Mouse (Mus musculus): ENCODE measurements at regions not wholly inside any gene's neighbourhood (a gene's known extent, or its start where the extent isn't known, plus 50 kb on each side); places are given as distances from the start of the nearest gene placed in this dataset.

DNA sequence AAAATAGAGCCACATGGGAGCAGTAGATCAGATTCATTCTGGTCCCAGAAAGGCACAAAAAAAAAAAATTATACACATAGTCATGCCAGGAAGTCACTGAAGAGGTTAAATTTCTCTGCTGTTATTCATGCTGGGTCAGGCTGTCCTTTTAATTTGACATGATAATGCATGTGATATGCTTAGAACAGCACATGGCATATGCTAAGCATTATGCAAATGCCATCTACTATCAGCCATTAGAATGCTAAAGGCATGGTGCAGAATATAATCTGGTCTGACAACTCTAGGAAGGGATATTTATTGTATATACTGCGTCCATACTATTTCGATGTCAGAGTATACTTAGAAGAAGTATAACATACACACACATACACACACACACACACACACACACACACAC is 405.6 kb downstream of the AI429214 start:
- Histone ChIP-seq H3K9me3 (ENCODE audit: low read length) (no peaks in the 10 kb centered on the region), H3K27ac (no peak overlapping the region), H3K4me1 (ENCODE audit: insufficient read depth, low read length) (no peaks in the 10 kb centered on the region), H3K27me3 (ENCODE audit: insufficient read depth, low read length) (no peaks in the 10 kb centered on the region), H3K36me3 (ENCODE audit: insufficient read depth, low read length) (no peaks in the 10 kb centered on the region), H3K4me2 (ENCODE audit: low read depth, low read length) (no peak overlapping the region), H3K4me3 (ENCODE audit: low read length) (no peak overlapping the region), H3K9ac (replicated peaks; ENCODE audit: low read length) (no peak overlapping the region)
- 76% methylated on average over 2 of the region's 2 CpGs for WGBS
- DNase-seq (ENCODE audit: low spot score) (peak; percentile 12), ATAC-seq (peak; percentile 61; the same call in 1 of the 2 replicates)
- no peak for TF ChIP-seq CTCF (IDR thresholded peaks at IDR 0.05; ENCODE audit: low read depth)

DNA sequence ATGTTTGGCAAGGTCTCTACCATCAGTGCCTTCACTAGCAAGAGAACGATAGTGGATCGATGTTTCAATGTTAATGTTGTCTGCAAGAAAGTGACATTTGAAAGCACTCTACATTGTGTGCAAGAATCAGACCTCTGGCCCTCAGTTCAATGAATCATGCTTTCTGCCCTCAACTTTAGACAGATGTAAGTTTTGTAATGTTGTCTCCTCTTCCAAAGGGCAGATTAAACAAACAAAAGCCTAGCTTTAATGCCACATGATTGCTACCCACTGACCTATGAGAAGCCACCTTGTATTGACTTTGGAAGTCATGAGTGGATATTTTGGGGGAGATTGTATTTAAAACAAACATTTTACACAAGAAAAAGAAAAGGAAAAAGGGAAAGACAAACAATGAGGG is 429.2 kb downstream of the AI429214 start:
- H3K36me3 ChIP-seq (ENCODE audit: insufficient read depth, low read length) = no peaks in the 10 kb centered on the region
- H3K9me3 ChIP-seq (ENCODE audit: low read length) = no peaks in the 10 kb centered on the region
- no peaks in the 10 kb centered on the region for H3K4me1 ChIP-seq (ENCODE audit: insufficient read depth, low read length)
- ATAC-seq (no peak), DNase-seq (ENCODE audit: low spot score) (no peak)
- no peaks in the 10 kb centered on the region for H3K27me3 ChIP-seq (ENCODE audit: insufficient read depth, low read length)
- no peak overlapping the region for H3K9ac ChIP-seq (replicated peaks; ENCODE audit: low read length)
- H3K4me3 ChIP-seq (ENCODE audit: low read length) = no peak overlapping the region
- H3K4me2 ChIP-seq (ENCODE audit: low read depth, low read length) = no peak overlapping the region
- H3K27ac ChIP-seq = no peak overlapping the region
- no peak for TF ChIP-seq CTCF (IDR thresholded peaks at IDR 0.05; ENCODE audit: low read depth)
- WGBS = 70% methylated on average over 2 of the region's 2 CpGs

DNA sequence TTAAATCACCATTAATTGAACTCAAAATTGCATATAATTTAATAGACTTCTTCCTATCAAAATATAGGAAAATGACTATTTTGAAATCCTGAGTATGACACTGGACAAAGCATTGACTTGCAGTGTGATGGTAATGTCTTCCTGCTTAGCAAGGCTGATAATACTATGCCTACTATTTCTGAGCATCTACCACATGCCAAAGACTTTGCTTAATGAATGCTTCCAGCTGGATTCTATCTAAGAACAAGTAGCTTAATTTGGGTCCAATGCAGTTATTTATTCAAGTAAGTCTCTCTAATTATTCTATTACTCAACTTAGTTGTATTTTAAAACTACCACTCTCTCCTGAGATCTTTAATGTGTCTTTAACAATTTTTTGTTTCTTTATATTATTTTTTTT is 431.2 kb downstream of the AI429214 start:
- DNase-seq (ENCODE audit: low spot score) (no peak), ATAC-seq (no peak)
- Histone ChIP-seq H3K9me3 (ENCODE audit: low read length) (no peaks in the 10 kb centered on the region), H3K36me3 (ENCODE audit: insufficient read depth, low read length) (no peaks in the 10 kb centered on the region), H3K4me1 (ENCODE audit: insufficient read depth, low read length) (no peaks in the 10 kb centered on the region), H3K27me3 (ENCODE audit: insufficient read depth, low read length) (no peaks in the 10 kb centered on the region), H3K9ac (replicated peaks; ENCODE audit: low read length) (no peak overlapping the region), H3K4me3 (ENCODE audit: low read length) (no peak overlapping the region), H3K27ac (no peak overlapping the region), H3K4me2 (ENCODE audit: low read depth, low read length) (no peak overlapping the region)
- TF ChIP-seq CTCF (IDR thresholded peaks at IDR 0.05; ENCODE audit: low read depth) = no peak

DNA sequence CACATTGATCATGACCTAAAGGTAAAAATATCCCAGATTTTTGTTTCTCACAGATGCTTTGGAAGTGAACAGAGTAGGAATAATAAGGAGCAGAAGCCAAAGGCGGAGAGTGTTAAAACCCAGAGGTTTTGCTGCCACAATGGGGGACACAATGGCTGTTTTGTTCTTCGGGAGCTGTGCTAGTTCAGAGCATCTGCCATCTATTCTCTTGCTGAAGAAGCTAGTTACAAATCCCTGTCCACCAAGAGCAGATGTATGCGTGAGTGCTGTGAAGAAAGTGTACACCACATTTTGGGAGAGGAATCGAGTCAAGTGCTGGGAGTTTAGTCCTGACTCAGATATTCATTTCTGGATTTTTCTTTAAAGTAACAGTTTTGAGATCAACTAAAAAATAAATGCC is 435.4 kb downstream of the AI429214 start:
- no peaks in the 10 kb centered on the region for H3K9me3 ChIP-seq (ENCODE audit: low read length)
- H3K9ac ChIP-seq (replicated peaks; ENCODE audit: low read length) = no peak overlapping the region
- H3K27ac ChIP-seq = no peak overlapping the region
- DNase-seq (ENCODE audit: low spot score) (no peak), ATAC-seq (no peak)
- WGBS = 55% methylated on average over 4 of the region's 4 CpGs
- H3K4me3 ChIP-seq (ENCODE audit: low read length) = no peak overlapping the region
- H3K27me3 ChIP-seq (ENCODE audit: insufficient read depth, low read length) = no peaks in the 10 kb centered on the region
- TF ChIP-seq CTCF (IDR thresholded peaks at IDR 0.05; ENCODE audit: low read depth) = no peak
- no peaks in the 10 kb centered on the region for H3K4me1 ChIP-seq (ENCODE audit: insufficient read depth, low read length)
- H3K4me2 ChIP-seq (ENCODE audit: low read depth, low read length) = no peak overlapping the region
- H3K36me3 ChIP-seq (ENCODE audit: insufficient read depth, low read length) = no peaks in the 10 kb centered on the region

DNA sequence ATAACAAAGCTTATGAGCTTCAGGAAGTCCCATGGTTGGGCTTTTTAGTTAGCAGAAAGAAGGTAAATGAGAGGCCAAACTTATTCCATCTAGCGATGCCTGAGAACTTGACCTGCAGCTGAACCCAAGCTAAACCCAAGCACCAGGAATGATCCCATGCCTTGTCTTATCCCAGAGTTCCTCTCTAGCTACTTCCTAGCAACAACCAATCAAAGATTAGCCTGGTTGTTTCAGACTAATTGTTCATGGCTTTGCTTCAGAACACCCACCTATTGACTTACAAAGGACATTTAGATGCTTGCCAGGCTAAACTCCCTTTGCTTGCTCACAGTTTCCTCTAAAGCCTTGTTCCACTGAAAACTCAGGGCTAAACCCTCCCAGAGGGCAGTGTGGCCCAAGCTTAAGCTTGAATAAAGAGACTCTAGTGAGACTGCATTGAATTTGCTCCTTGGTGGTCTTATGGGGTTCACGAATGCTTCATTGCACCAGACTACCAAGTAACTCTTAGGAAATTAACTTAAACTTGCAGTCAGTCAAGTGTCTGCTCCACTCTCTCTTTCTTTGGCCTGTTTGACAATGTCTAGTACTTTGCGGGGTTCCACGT is 467.2 kb downstream of the AI429214 start:
- Histone ChIP-seq H3K36me3 (ENCODE audit: insufficient read depth, low read length) (no peaks in the 10 kb centered on the region), H3K4me1 (ENCODE audit: insufficient read depth, low read length) (no peaks in the 10 kb centered on the region), H3K4me3 (ENCODE audit: low read length) (no peak overlapping the region), H3K9me3 (ENCODE audit: low read length) (no peaks in the 10 kb centered on the region), H3K27me3 (ENCODE audit: insufficient read depth, low read length) (no peaks in the 10 kb centered on the region), H3K9ac (replicated peaks; ENCODE audit: low read length) (no peak overlapping the region), H3K27ac (no peak overlapping the region), H3K4me2 (ENCODE audit: low read depth, low read length) (no peak overlapping the region)
- DNase-seq (ENCODE audit: low spot score) (peak; percentile 10), ATAC-seq (no peak)
- WGBS = 61% methylated on average over 4 of the region's 4 CpGs
- no peak for TF ChIP-seq CTCF (IDR thresholded peaks at IDR 0.05; ENCODE audit: low read depth)

- Histone ChIP-seq H3K4me2 (ENCODE audit: low read depth, low read length) (no peak overlapping the region), H3K9ac (replicated peaks; ENCODE audit: low read length) (no peak overlapping the region), H3K36me3 (ENCODE audit: insufficient read depth, low read length) (no peaks in the 10 kb centered on the region), H3K4me3 (ENCODE audit: low read length) (no peak overlapping the region), H3K27me3 (ENCODE audit: insufficient read depth, low read length) (no peaks in the 10 kb centered on the region), H3K4me1 (ENCODE audit: insufficient read depth, low read length) (no peaks in the 10 kb centered on the region), H3K9me3 (ENCODE audit: low read length) (no peaks in the 10 kb centered on the region), H3K27ac (no peak overlapping the region)
- ATAC-seq = no peak
- TF ChIP-seq CTCF (IDR thresholded peaks at IDR 0.05; ENCODE audit: low read depth) = no peak
- no peak for DNase-seq (ENCODE audit: low spot score)
Measured at GRCm38 (mm10) chr8:37465651-37466050, 472.2 kb downstream of the AI429214 start.

GRCm38 (mm10) chr8:37467656-37468055 is 474.3 kb downstream of the AI429214 start:
- H3K27me3 ChIP-seq (ENCODE audit: insufficient read depth, low read length) = no peaks in the 10 kb centered on the region
- no peaks in the 10 kb centered on the region for H3K4me1 ChIP-seq (ENCODE audit: insufficient read depth, low read length)
- H3K4me3 ChIP-seq (ENCODE audit: low read length) = no peak overlapping the region
- no peaks in the 10 kb centered on the region for H3K9me3 ChIP-seq (ENCODE audit: low read length)
- H3K36me3 ChIP-seq (ENCODE audit: insufficient read depth, low read length) = no peaks in the 10 kb centered on the region
- no peak overlapping the region for H3K27ac ChIP-seq
- 86% methylated on average over 1 of the region's 1 CpGs for WGBS
- H3K9ac ChIP-seq (replicated peaks; ENCODE audit: low read length) = no peak overlapping the region
- ATAC-seq = no peak
- no peak for DNase-seq (ENCODE audit: low spot score)
- no peak for TF ChIP-seq CTCF (IDR thresholded peaks at IDR 0.05; ENCODE audit: low read depth)
- no peak overlapping the region for H3K4me2 ChIP-seq (ENCODE audit: low read depth, low read length)
